Mouse (Mus musculus) myocyte (in vitro differentiated cells): Measurements from ENCODE around the gene Acsl1.

Experiments used
- CEBPB ChIP-seq: IDR thresholded peaks from 2 replicates; pipeline ENCODE4 v1.6.1; 2011; ENCODE audit warnings: mild to moderate bottlenecking, moderate library complexity; ENCODE audit not compliant: poor library complexity, insufficient read depth, severe bottlenecking
- MAX ChIP-seq: IDR thresholded peaks from one replicate; pipeline ENCODE4 v1.6.1; 2011; ENCODE audit warnings: low read depth, mild to moderate bottlenecking, control low read depth
- MYOD1 ChIP-seq, 3 experiments: IDR thresholded peaks; one replicate each; pipeline ENCODE4 v1.6.1; 2011; ENCODE audit warnings: control low read depth in 2 of 3, low read depth in 2 of 3, mild to moderate bottlenecking in 2 of 3, moderate library complexity in 1 of 3; ENCODE audit not compliant: insufficient read length in 2 of 3, control insufficient read depth in 1 of 3
- POLR2A ChIP-seq: IDR thresholded peaks from one replicate; pipeline ENCODE4 v1.6.1; 2011; ENCODE audit warnings: low read depth, mild to moderate bottlenecking, control low read depth, moderate library complexity; ENCODE audit not compliant: insufficient read length
- POLR2AphosphoS2 ChIP-seq: IDR thresholded peaks from one replicate; pipeline ENCODE4 v1.6.1; 2011; ENCODE audit warnings: low read depth, control low read depth; ENCODE audit not compliant: insufficient read length
- SRF ChIP-seq: IDR thresholded peaks from one replicate; pipeline ENCODE4 v1.6.1; 2011; ENCODE audit warnings: low read depth; ENCODE audit not compliant: control insufficient read depth, insufficient read length
- TCF12 ChIP-seq: IDR thresholded peaks from one replicate; pipeline ENCODE4 v1.6.1; 2011; ENCODE audit warnings: mild to moderate bottlenecking, control low read depth; ENCODE audit not compliant: poor library complexity, insufficient read depth, severe bottlenecking
- TCF3 ChIP-seq: IDR thresholded peaks from one replicate; pipeline ENCODE4 v1.6.1; 2011; ENCODE audit warnings: low read depth, control low read depth; ENCODE audit not compliant: insufficient read length

DNA sequence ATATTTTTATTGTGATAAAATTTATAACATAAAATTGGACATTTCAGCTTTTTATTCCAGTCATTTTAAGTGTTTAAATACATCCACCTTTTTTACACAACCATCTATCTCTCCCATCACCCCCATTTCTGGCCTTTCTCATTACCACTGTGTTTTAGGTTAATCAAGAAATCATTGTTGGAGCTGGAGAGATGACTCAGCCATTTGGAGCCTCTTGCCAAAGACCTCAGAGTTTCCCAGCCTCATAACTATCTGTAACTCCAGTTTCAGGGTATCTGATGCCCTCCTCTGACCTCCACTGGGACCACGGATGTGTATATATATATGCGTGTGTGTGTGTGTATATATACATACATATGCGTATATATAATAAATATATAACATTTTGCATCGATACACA is 80.2 kb downstream of the Acsl1 start:
- TF ChIP-seq POLR2A = no peak
- no peak for TF ChIP-seq MYOD1 (IDR thresholded peaks at IDR 0.05; ENCODE audit: control insufficient read depth in 1 of 3, insufficient read length in 2 of 3, low read depth in 2 of 3)
- no peak for TF ChIP-seq TCF12
- no peak for TF ChIP-seq CEBPB
- no peak for TF ChIP-seq POLR2AphosphoS2
- no peak for TF ChIP-seq MAX
- no peak for TF ChIP-seq SRF
- no peak for TF ChIP-seq TCF3
